Mouse (Mus musculus): Measurements from ENCODE around the gene Adarb2.

DNA sequence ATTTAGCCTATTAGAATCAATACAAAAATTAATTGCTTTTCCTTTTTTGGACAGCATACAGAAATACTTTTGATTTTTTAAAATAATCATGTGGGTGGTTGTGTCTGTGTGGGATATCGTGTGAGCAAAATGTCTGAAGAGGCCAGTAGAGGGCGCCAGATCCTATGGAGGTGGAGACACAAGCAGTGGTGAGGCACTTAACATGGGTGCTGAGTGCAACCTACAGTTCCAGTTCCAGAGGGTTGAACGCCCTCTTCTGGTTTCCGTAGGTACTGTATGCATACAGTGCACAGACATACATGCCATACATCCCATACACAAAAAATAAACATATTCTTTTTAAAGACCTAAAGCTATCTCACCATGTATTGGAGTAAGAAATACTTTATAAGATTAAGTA is 577.8 kb downstream of the Adarb2 start:
- TF ChIP-seq CTCF (IDR thresholded peaks at IDR 0.05; ENCODE audit: extremely low read depth, insufficient read depth, low read length): peak; percentile 51
- TF ChIP-seq POLR2A (IDR thresholded peaks at IDR 0.05; ENCODE audit: extremely low read depth, insufficient read depth, low read length): no peak
